Mouse (Mus musculus) olfactory bulb, adult 2 months (tissue): ENCODE results near the gene Snd1. TPM values are rescaled to one million over a fixed set of nuclear protein-coding genes. Genes with fewer than 3 reads are reported as not detected.

ENCODE experiments used
- H3K27ac ChIP-seq: fragments of 200-500 bp; 2 replicates; pipeline ENCODE4 v1.5.1; 2012; ENCODE audit warnings: low read depth, low read length; ENCODE audit not compliant: insufficient read depth
- H3K4me1 ChIP-seq: fragments of 200-500 bp; 2 replicates; pipeline ENCODE4 v1.6.1; 2012; ENCODE audit warnings: low read length; ENCODE audit not compliant: control insufficient read depth, insufficient read depth
- H3K4me3 ChIP-seq: fragments of 200-500 bp; 2 replicates; pipeline ENCODE4 v1.5.1; 2012; ENCODE audit warnings: mild to moderate bottlenecking, low read depth, low read length, moderate library complexity; ENCODE audit not compliant: insufficient read depth
- CTCF ChIP-seq: fragments of 200-500 bp; IDR thresholded peaks from 2 replicates; pipeline ENCODE4 v1.5.1; 2012; ENCODE audit warnings: low read depth, mild to moderate bottlenecking, low read length, moderate library complexity; ENCODE audit not compliant: insufficient read depth
- POLR2A ChIP-seq: fragments of 200-500 bp; IDR thresholded peaks from 2 replicates; pipeline ENCODE4 v1.6.1; 2012; ENCODE audit warnings: mild to moderate bottlenecking, low read depth, low read length, moderate library complexity; ENCODE audit not compliant: insufficient read depth
- WGBS: fragments of 180-500 bp; shearing (Covaris S2); methylation state at CpG from one replicate; pipeline ENCODE4 v1.1.7; 2018; 5-methylcytosine and 5-hydroxymethylcytosine counted together
- polyA plus RNA-seq: library from polyadenylated mRNA; stranded (reverse); fragments of >200 nt; gene quantifications from 2 replicates; pipeline ENCODE4 v1.2.4, GENCODE M21; 2012; ENCODE audit warnings: low replicate concordance; ENCODE audit not compliant: missing spikeins, insufficient read depth, insufficient read length

The Snd1 gene
- polyA plus RNA-seq, 1 experiment = not detected

DNA sequence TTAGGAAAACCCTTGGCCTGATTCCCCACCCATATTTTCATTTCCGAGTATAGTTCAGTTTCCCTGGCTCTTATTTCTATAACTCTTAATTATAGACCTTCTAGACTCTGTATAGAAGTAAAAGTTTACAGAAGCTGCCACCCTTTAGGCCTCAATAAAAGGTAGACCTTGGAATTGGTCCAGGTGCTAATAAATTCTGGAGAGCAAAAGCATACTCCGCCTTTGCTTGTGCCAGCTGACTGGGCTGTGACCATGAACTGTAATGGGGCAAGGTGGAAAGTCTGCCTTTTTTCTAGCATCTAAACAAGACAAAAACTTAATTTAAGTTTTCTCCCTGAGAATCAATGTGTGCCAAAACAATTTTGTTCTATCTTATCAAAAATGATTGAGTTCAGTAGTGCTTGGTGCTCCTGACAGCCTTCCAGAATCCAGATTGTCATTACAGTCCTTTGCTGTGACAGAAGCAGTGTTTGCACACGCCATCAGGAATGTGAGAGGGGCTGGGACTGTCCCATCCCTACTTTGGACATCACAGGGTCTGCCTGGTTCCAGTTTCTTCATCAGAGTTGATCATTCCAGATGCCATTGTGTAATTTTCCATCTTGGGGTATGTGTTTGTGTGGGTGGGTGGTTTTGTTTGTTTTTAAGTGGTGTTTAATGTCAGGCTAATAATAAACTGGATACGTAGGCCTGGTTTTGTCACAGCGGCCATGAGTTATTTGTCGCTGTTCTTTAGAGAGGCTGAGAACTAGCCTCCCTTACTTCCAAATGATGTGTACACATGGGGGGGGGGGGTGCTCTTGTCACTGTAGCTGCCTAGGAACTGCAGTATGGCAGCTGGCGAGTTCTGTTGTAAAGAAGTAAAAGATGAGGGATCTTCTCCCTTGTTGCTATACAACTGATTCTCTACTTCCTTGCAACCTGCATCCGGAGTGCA is 206.8 kb downstream of the Snd1 start:
- Histone ChIP-seq H3K4me1 (peaks cover 2% of the 10 kb centered on the region; the same call in 1 of the 2 replicates), H3K27ac (no peak overlapping the region; the same call in 1 of the 2 replicates), H3K4me3 (no peak overlapping the region)
- WGBS = 52% methylated on average over 8 of the region's 8 CpGs
- TF ChIP-seq CTCF (no peak), POLR2A (no peak)

DNA sequence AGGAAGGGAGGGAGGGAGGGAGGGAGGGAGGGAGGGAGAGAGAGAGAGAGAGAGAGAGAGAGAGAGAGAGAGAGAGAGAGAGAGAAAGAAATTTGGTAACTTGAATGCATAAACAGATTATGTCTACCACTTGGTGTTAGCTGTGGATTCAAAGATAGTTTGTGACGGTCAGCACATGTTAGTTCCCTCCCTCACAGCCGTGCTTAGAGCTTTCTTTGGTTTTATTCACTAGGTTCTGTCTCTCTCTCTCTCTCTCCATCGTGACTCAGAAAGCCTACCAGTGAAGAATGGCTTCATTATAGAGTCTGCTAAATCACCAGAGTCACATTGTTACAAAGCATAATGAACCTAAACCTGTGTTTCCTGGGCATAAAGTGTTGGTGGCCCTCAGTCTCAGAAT is 210.1 kb downstream of the Snd1 start:
- 33% methylated on average over 3 of the region's 3 CpGs for WGBS
- TF ChIP-seq POLR2A = no peak
- TF ChIP-seq CTCF = no peak
- H3K4me1 ChIP-seq = peaks cover 2% of the 10 kb centered on the region; the same call in 1 of the 2 replicates
- H3K27ac ChIP-seq = no peak overlapping the region
- H3K4me3 ChIP-seq = no peak overlapping the region

DNA sequence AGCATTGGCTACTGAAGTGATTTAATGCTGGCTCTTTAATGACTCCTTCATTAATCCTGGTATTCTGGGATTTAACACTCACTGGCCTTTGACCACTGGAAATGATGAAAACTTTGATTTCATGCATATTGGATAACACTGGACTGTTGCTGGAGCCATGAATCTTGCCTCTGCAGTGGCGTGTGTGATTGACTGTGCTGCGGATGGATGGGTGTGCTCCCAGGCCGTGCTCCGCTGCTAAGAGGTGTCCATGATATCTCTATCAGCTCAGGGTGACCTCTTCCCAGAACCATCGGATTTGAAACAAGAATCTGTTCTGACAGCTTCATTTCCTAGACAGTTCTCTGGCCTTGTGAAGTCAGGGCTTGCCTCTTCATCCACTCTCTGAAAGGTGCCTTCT is 210.8 kb downstream of the Snd1 start:
- peaks cover 2% of the 10 kb centered on the region; the same call in 1 of the 2 replicates for H3K4me1 ChIP-seq
- TF ChIP-seq POLR2A = no peak
- TF ChIP-seq CTCF = no peak
- H3K27ac ChIP-seq = no peak overlapping the region
- H3K4me3 ChIP-seq = no peak overlapping the region
- WGBS = 92% methylated on average over 5 of the region's 5 CpGs

DNA sequence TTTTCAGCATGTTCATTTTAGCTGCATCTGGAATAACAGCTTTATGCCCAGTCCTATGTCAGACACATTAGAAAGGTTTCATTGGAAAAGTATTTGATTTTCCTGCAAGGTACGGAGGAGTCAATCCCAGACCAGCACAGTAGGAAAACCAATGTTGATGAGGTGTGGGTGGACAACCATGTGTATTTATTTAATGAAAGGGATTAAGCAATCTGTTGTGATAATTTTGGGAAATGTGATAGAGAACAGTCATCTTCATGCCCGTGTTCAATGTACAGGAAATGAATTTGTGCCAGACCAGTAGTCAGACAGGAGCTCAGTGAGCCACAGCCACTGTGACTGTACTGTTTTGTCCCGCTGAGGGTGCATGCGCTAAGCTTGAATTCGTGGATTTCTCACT is 212.8 kb downstream of the Snd1 start:
- Histone ChIP-seq H3K4me1 (peaks cover 2% of the 10 kb centered on the region; the same call in 1 of the 2 replicates), H3K27ac (no peak overlapping the region), H3K4me3 (no peak overlapping the region)
- TF ChIP-seq POLR2A (no peak), CTCF (no peak)
- 90% methylated on average over 5 of the region's 5 CpGs for WGBS

DNA sequence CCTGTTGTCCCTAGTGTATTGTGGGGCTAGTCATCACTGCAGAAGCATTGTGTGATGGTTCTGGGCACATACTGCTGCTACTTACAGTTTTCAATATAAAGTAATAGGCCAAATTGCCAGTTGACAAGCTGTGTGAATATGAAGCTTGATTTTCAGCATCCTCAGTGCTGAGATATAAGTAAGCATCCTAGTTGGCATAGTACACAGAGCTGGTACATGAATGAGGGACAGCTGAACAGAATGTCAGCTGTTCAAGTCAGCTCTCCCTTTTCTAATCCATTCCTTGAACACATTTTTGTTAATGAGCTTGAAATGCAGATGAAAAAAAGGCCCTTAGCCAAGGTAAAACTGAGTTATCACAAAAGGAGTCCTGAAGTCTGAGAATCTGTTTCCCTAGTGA is 217.7 kb downstream of the Snd1 start:
- no peak for TF ChIP-seq CTCF
- TF ChIP-seq POLR2A = no peak
- Histone ChIP-seq H3K4me3 (no peak overlapping the region), H3K4me1 (no peaks in the 10 kb centered on the region), H3K27ac (no peak overlapping the region)

DNA sequence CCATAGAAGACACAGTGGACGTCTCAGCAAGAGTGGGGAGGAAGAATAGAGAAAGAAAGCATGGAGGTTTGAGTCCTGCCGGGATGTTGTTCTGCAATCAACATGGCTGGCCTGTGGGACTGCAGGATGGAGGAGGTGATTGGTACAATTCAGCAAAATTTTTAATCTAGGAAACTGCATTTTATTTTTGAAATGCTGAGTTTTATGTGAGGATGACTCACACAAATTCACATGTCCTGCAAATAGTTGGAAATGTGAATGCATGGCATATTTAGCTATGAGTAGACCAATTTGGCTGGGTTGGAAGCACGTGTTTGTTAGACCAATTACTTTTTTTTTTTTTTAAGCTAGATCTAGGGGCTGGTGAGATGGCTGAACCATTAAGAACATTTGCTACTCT is 222.3 kb downstream of the Snd1 start:
- TF ChIP-seq CTCF = no peak
- no peak for TF ChIP-seq POLR2A
- no peak overlapping the region for H3K27ac ChIP-seq
- H3K4me3 ChIP-seq = no peak overlapping the region
- H3K4me1 ChIP-seq = 0 out of 2 replicates have a peak, but pooled peaks cover 4% of the 10 kb centered on the region
- 85% methylated on average over 3 of the region's 3 CpGs for whole genome bisulfite sequencing

DNA sequence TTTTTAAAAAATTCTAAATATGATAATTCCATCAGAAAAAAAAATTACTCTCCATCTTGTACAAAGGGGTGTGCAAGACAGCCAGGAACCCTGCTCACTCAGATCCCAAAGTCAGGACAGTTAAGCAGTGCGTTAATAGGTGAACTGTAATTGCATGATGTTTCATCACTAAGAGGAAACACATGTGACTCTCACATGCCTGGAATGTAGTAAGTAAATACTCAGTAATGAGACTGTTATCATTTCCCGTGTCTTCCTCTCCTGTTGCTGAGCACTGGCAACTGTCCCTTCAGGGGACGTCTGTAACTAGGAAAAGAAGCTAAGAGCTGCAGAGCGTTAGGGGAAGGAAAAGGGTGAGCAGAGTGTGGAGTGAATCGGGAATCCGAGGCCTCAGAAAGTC is 229.7 kb downstream of the Snd1 start:
- 48% methylated on average over 6 of the region's 6 CpGs for WGBS
- peaks cover 9% of the 10 kb centered on the region for H3K4me1 ChIP-seq
- no peak overlapping the region for H3K4me3 ChIP-seq
- peak overlapping the region; percentile 42 for H3K27ac ChIP-seq
- TF ChIP-seq POLR2A (no peak), CTCF (no peak)

DNA sequence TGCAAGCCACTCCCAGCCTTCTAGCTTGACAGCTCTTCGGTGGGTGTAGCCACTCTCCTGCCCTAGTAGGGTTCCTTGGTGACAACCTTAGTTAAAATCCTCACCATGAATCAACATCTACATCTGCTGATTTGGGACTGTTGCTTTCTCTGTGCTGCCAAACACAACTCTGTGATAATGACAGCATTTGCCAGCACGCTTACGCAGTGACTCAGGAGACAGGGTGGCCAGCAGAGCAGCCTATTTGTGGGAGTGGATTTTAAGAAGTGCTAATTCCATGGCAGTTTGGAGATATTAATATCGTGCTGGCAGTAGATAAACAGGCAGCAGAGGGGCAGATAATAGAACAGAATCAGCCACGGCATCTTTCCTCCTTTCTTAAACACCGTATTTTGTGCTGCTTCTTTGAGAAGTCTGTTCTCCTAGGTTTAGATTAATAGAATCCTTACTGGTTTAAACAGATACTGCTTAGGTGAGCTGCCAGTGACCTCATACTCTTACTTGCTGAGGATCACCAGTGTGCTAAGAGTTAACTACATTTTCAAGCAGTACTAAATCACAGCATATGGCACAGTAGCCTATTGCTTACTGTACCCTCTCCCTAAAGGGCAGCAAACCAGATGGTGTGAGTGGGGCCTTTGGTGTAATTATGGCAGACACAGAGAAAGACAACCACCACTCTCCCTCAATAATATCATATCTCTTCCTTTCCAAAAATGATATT is 230.6 kb downstream of the Snd1 start:
- 17% methylated on average over 6 of the region's 6 CpGs for WGBS

DNA sequence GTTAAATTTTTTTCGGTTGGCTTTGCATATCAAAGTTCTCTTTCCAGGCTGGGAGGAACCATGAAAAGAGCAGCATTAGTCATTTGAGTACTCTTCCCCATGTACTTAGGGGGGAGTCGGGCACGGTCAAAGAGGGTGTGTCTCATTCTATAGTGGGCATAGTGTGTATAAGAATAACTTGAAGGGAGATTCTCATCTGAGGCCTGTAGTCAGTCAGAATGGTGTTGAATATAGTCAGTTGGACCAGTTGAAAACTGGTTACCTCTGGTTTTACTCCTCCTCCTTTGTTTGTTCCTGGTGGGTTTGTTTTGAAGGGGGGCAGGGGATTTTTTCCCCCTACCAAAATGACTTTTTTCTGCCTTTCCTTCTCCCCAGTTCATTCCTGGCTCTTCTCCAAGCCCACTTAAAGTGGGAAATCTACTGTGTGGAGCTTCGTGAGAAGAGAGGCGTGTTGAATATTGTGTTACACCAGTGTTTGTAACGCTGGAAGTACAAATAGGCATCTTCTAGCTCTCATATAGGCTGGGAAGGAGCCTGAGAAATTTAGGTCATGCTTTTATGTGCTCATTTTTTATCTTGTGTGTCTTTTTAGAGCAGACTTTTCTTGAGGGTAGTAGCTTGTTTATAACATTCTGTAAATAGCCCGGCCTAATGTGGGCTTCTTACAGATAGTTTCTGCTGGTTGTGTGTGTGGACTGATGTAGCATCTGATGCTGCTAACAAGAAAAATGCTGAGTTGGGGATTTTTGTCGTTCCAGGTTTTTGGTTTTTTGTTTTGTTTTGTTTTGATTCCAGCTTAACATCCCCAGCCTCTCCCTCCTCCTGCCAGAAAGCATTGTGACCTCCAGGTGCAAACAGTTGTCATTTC is 231.4 kb downstream of the Snd1 start:
- Histone ChIP-seq H3K27ac (peak overlapping the region; percentile 45), H3K4me3 (no peak overlapping the region), H3K4me1 (peaks cover 9% of the 10 kb centered on the region)
- WGBS = 41% methylated on average over 8 of the region's 8 CpGs
- TF ChIP-seq POLR2A (no peak), CTCF (no peak)

More for the DNA sequence above, 230.6 kb downstream of the Snd1 start:
- Histone ChIP-seq H3K4me3 (no peak overlapping the region), H3K27ac (peak overlapping the region; percentile 45), H3K4me1 (peaks cover 9% of the 10 kb centered on the region)
- TF ChIP-seq CTCF (no peak), POLR2A (no peak)
